Mouse (Mus musculus): ENCODE data around the gene Defb10.
"Not testable (repeated sequence)": the region's sequence is repeated elsewhere in the genome, so short reads cannot be mapped to it uniquely, and the experiment has no call there.

DNA sequence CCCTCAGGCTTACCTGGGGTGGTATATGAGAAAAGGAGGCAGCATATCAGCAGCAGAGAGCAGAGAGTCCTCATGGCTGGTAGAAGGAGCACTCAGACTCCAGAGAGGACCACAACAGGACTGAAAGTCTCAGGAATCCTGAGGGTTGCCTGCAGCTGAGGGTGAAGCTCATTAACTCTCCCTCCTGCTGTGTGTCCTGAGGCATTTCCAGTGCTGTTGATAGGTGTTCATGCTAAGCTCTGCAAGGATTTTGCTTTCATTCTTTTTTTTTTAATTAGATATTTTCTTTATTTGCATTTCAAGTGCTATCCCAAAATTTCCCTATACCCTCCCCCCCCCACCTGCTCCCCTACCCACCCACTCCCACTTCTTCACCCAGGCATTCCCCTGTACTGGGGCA lies 26.6 kb downstream of the Defb10 start, which contains the start of gene Defb9:
- not testable (repeated sequence) for TF ChIP-seq CTCF (IDR thresholded peaks at IDR 0.05; ENCODE audit: control insufficient read depth, insufficient read depth, low read length); POLR2A (IDR thresholded peaks at IDR 0.05; ENCODE audit: borderline replicate concordance, control insufficient read depth, low read depth, low read length)

Measured in bone marrow, adult 2 months (tissue).